Mouse (Mus musculus): ENCODE measurements around the gene Mzf1.

The Mzf1 gene

DNA sequence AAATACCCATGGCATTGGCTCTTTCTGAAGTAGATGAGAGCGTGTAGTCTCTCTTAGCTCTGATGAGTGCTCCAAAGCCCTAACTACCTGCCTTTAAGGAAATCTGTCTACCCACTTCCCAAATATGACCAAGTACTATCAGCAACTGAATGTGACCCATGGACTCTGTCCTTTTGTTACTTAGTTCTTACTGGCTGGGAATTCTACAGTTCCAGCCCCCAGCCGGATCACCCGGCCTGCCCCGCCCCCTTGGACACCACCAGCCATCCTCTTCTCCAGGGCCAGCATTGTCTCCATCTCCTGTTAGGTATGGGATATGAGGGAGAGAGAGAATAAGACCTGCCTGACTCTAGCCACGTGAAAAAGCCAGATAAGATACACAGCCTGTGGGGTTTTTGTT lies 56.5 kb downstream of the Mzf1 start, which contains the start of gene Slc27a5:
TSS of gene Slc27a5 (minus strand) at position 140 of the 400 bp plus-strand sequence.
- DNase-seq, result no peak

DNA sequence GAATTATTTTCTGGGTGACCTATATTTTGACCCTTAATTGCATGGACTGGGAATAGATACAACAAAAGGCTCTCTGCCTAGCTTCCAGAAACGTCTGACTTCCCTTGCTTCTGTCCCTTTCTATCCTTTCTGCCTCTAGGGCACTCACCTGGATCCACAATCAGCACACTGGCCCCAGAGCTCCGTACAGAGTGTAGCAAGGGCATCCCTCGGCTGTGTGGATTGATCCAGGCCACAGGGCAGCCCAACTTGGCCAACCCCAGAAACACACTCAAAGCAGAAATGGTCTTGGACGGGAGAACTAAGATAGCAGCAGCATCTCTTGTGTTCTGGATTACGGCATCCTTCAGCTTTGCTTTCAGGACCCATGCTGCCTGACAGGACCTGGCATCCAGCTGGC lies 57.3 kb downstream of the Mzf1 start:
- no peak for DNase-seq

DNA sequence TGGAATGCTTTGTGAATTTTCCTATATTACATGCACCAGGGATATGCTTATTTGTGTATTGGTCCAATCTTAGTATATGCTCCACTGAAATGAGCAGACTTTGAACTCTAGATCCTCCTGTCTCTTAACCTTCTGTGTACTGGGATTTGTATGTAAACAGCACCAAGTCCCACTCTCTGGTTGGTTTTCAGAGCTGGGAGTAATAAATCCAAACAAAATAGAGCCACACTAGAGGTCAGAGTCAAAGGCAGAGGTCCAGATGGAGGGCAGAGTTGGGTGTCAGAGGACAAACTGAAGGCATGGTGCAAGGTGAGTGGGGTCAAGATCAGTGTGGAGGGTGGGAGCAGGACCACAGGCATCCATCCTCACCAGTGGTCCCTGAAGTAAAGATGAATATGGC lies 58.7 kb downstream of the Mzf1 start:
- no peak for DNase-seq

DNA sequence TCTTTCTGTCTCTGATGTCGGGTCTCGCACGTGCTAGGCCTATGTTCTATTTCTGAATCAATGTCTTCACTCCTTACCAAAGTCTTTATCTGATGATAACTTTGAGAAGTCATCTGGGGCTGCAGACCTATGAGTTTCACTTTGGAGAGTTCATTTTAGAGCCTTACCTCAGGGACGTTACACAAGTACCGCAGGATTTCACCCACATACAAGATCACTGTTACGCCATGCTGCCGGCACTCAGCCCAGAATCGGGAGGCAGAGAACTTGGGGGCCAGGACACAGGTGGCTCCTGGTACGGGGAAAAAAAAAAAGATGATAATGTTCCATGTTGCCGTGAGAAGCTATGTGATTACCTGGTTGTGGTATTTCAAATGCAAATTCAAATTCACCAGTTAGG lies 61.4 kb downstream of the Mzf1 start:
- DNase-seq, result no peak

Measured in lung, postnatal 14 days (tissue).